Comparison of ENCODE assay signal across 10 mouse cellular contexts in the genomic region with DNA sequence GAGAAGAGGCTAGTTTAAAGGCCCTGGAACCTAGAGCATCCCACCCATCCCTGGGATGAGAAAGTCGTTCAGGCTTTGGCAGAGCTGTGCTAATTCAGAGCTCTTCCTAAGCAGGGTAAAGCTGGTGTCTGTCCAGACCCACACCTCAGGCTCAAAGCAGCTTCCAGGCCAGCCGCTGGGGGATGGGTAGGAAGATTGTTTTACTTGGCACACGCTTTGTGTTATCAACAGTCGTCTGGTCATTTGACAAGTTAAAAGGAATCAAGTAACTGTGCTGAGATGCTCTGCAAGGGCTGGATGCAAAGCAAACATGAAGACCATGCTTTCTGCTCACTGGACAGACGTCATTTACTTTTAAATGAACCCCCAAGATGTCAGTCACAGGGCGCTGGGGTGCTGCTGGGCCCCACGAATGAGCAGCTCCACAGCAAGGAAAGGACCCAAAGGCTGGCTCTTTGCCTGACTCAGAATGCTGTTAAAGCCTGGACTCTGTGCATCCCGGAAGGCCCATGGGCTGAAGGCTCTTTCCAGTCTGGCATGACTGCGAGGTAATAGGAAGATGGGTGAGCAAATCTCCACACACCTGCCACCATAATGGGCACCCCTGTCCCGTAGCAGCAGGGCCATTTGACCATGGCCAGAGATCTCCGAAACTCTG.
DNase-seq lines count a peak whose midpoint lies in the region; ATAC-seq and TF ChIP-seq lines count a peak whose summit lies in the region.
"Had no signal": no experiment of that assay in that cellular context is flagged by ENCODE, and none has a peak within 500 bp of the region (broad histone marks: within the 10 kb centered on the region; RNA-seq: fewer than 3 reads in every experiment).

No protein-coding gene starts in this region.

- H3K27me3 ChIP-seq in midbrain, postnatal 0 days (ENCODE audit: insufficient read depth, low read length): no peaks in the 10 kb centered on the region
- no peaks in the 10 kb centered on the region for H3K27me3 ChIP-seq in midbrain, embryonic 11.5 days (ENCODE audit: control insufficient read depth, insufficient read depth, low read length)
- no peaks in the 10 kb centered on the region for H3K27me3 ChIP-seq in heart, embryonic 16.5 days (ENCODE audit: control insufficient read depth, insufficient read depth, low read length)
- no peaks in the 10 kb centered on the region for H3K27me3 ChIP-seq in stomach, embryonic 14.5 days (ENCODE audit: control insufficient read depth, insufficient read depth, low read length)
- no peaks in the 10 kb centered on the region for H3K27me3 ChIP-seq in neural tube, embryonic 15.5 days (replicated peaks)
- H3K27me3 ChIP-seq: embryonic facial prominence, embryonic 12.5 days had no signal

- TF ChIP-seq CTCF in midbrain, postnatal 0 days (IDR thresholded peaks at IDR 0.05): no peak

- H3K36me3 ChIP-seq in midbrain, postnatal 0 days (ENCODE audit: insufficient read depth, low read length): peaks cover 2% of the 10 kb centered on the region; the same call in 1 of the 2 replicates
- H3K36me3 ChIP-seq in midbrain, embryonic 11.5 days (ENCODE audit: control insufficient read depth, insufficient read depth, low read length): no peaks in the 10 kb centered on the region
- H3K36me3 ChIP-seq in heart, embryonic 16.5 days (ENCODE audit: control insufficient read depth, insufficient read depth): no peaks in the 10 kb centered on the region
- no peaks in the 10 kb centered on the region; the same call in 1 of the 2 replicates for H3K36me3 ChIP-seq in stomach, embryonic 14.5 days (ENCODE audit: control insufficient read depth, insufficient read depth, low read length)
- no peaks in the 10 kb centered on the region; the same call in 1 of the 2 replicates for H3K36me3 ChIP-seq in neural tube, embryonic 15.5 days
- H3K36me3 ChIP-seq: embryonic facial prominence, embryonic 12.5 days had no signal

- WGBS in midbrain, postnatal 0 days: 69% methylated on average over 11 of the region's 11 CpGs
- WGBS in midbrain, embryonic 11.5 days: 73% methylated on average over 11 of the region's 11 CpGs
- WGBS in heart, embryonic 16.5 days: 32% methylated on average over 11 of the region's 11 CpGs
- WGBS in stomach, embryonic 14.5 days: 47% methylated on average over 11 of the region's 11 CpGs
- whole genome bisulfite sequencing in neural tube, embryonic 15.5 days: 72% methylated on average over 11 of the region's 11 CpGs

- no peak overlapping the region for H3K9ac ChIP-seq in midbrain, postnatal 0 days (replicated peaks; ENCODE audit: low read length, poor library complexity, severe bottlenecking)
- no peak overlapping the region for H3K9ac ChIP-seq in midbrain, embryonic 11.5 days (ENCODE audit: low read length)
- H3K9ac ChIP-seq in heart, embryonic 16.5 days (ENCODE audit: low read length): no peak overlapping the region
- no peak overlapping the region for H3K9ac ChIP-seq in stomach, embryonic 14.5 days (replicated peaks; ENCODE audit: low read depth, low read length)
- no peak overlapping the region for H3K9ac ChIP-seq in neural tube, embryonic 15.5 days (replicated peaks)
- H3K9ac ChIP-seq: embryonic facial prominence, embryonic 12.5 days; forebrain, postnatal 0 days had no signal

- no peak overlapping the region for H3K4me2 ChIP-seq in midbrain, postnatal 0 days (ENCODE audit: low read depth, low read length, poor library complexity, severe bottlenecking)
- H3K4me2 ChIP-seq in midbrain, embryonic 11.5 days: no peak overlapping the region
- H3K4me2 ChIP-seq in heart, embryonic 16.5 days (ENCODE audit: low read depth, low read length): no peak overlapping the region
- H3K4me2 ChIP-seq in stomach, embryonic 14.5 days (replicated peaks; ENCODE audit: low read depth, low read length): no peak overlapping the region
- no peak overlapping the region for H3K4me2 ChIP-seq in neural tube, embryonic 15.5 days
- H3K4me2 ChIP-seq: embryonic facial prominence, embryonic 12.5 days had no signal

- peak; percentile 51 to 61 for DNase-seq in heart, adult 18-20 months
- DNase-seq in heart, adult 8-10 months (ENCODE audit: low spot score): no peak
- DNase-seq in midbrain, postnatal 0 days (ENCODE audit: low spot score): peak; percentile 32
- no peak for DNase-seq in midbrain, embryonic 11.5 days (ENCODE audit: low spot score, missing footprints)
- DNase-seq in layer of hippocampus, adult 11-12 months (ENCODE audit: low spot score): no peak
- DNase-seq: forebrain, postnatal 0 days had no signal

- H3K27ac ChIP-seq in midbrain, postnatal 0 days (ENCODE audit: low read depth, low read length): no peak overlapping the region
- H3K27ac ChIP-seq in midbrain, embryonic 11.5 days (ENCODE audit: low read depth, low read length): no peak overlapping the region
- peak overlapping the region; percentile 9; the same call in 1 of the 2 replicates for H3K27ac ChIP-seq in heart, embryonic 16.5 days (ENCODE audit: low read length)
- H3K27ac ChIP-seq in stomach, embryonic 14.5 days (ENCODE audit: low read length): no peak overlapping the region; the same call in 1 of the 2 replicates
- no peak overlapping the region for H3K27ac ChIP-seq in neural tube, embryonic 15.5 days (replicated peaks)
- H3K27ac ChIP-seq: embryonic facial prominence, embryonic 12.5 days had no signal

- no peak for ATAC-seq in midbrain, postnatal 0 days (ENCODE audit: low FRiP score)
- no peak for ATAC-seq in midbrain, embryonic 11.5 days (ENCODE audit: low FRiP score)
- ATAC-seq in heart, embryonic 16.5 days (replicated peaks; ENCODE audit: extremely low read depth, insufficient read depth, low FRiP score): peak; percentile 71
- ATAC-seq in stomach, embryonic 14.5 days (ENCODE audit: insufficient number of reproducible peaks, insufficient read depth, low FRiP score, low read depth): peak; percentile 34; the same call in 1 of the 2 replicates
- no peak for ATAC-seq in neural tube, embryonic 15.5 days (ENCODE audit: low FRiP score)
- ATAC-seq: forebrain, postnatal 0 days had no signal

- H3K9me3 ChIP-seq in midbrain, postnatal 0 days (ENCODE audit: low read length): no peaks in the 10 kb centered on the region
- H3K9me3 ChIP-seq in midbrain, embryonic 11.5 days (ENCODE audit: control insufficient read depth, low read length): no peaks in the 10 kb centered on the region
- H3K9me3 ChIP-seq in heart, embryonic 16.5 days (replicated peaks; ENCODE audit: control insufficient read depth, low read length): no peaks in the 10 kb centered on the region
- no peaks in the 10 kb centered on the region for H3K9me3 ChIP-seq in stomach, embryonic 14.5 days (ENCODE audit: control insufficient read depth, low read depth, low read length)
- H3K9me3 ChIP-seq in neural tube, embryonic 15.5 days (replicated peaks): no peaks in the 10 kb centered on the region

- H3K4me1 ChIP-seq in midbrain, postnatal 0 days (ENCODE audit: insufficient read depth, low read length): no peaks in the 10 kb centered on the region
- H3K4me1 ChIP-seq in midbrain, embryonic 11.5 days (ENCODE audit: control insufficient read depth, insufficient read depth, low read length): no peaks in the 10 kb centered on the region
- H3K4me1 ChIP-seq in heart, embryonic 16.5 days (ENCODE audit: control insufficient read depth, insufficient read depth, low read length): peaks cover 19% of the 10 kb centered on the region
- H3K4me1 ChIP-seq in stomach, embryonic 14.5 days (ENCODE audit: control insufficient read depth, insufficient read depth, low read length): peaks cover 7% of the 10 kb centered on the region; the same call in 1 of the 2 replicates
- H3K4me1 ChIP-seq in neural tube, embryonic 15.5 days: 0 out of 2 replicates have a peak, but pooled peaks cover 4% of the 10 kb centered on the region

- no peak overlapping the region for H3K4me3 ChIP-seq in midbrain, postnatal 0 days (ENCODE audit: low read depth, low read length)
- H3K4me3 ChIP-seq in midbrain, embryonic 11.5 days (ENCODE audit: low read depth, low read length): no peak overlapping the region
- H3K4me3 ChIP-seq in heart, embryonic 16.5 days (ENCODE audit: low read length): no peak overlapping the region
- H3K4me3 ChIP-seq in stomach, embryonic 14.5 days (ENCODE audit: low read depth, low read length): no peak overlapping the region
- H3K4me3 ChIP-seq in neural tube, embryonic 15.5 days (replicated peaks): no peak overlapping the region
- H3K4me3 ChIP-seq: embryonic facial prominence, embryonic 12.5 days had no signal

Comparison
In these comparisons a context has a peak if more than half of its experiments do, and no peak if none do; other contexts are left out.
1. DNase-seq: peak in heart, adult 18-20 months (2 of 2) and midbrain, postnatal 0 days (single experiment); none in heart, adult 8-10 months (single experiment), midbrain, embryonic 11.5 days (single experiment) and layer of hippocampus, adult 11-12 months (single experiment).
2. ATAC-seq: peak in heart, embryonic 16.5 days (single experiment) and stomach, embryonic 14.5 days (single experiment); none in midbrain, postnatal 0 days (single experiment), midbrain, embryonic 11.5 days (single experiment) and neural tube, embryonic 15.5 days (single experiment).